Mouse (Mus musculus): Measurements from ENCODE around the gene Stim2. TPM values are rescaled to one million over a fixed set of nuclear protein-coding genes. Genes with fewer than 3 reads are reported as not detected.

Stim2 gene
- total RNA-seq, 2 experiments from 2014 or later: 24.8 to 27.2 TPM

GRCm38 (mm10) chr5:54042013-54042412 is 43.7 kb downstream of the Stim2 start:
- intact Hi-C loops (cut with DNase I): no loop called here
- DNase-seq: no peak

DNA sequence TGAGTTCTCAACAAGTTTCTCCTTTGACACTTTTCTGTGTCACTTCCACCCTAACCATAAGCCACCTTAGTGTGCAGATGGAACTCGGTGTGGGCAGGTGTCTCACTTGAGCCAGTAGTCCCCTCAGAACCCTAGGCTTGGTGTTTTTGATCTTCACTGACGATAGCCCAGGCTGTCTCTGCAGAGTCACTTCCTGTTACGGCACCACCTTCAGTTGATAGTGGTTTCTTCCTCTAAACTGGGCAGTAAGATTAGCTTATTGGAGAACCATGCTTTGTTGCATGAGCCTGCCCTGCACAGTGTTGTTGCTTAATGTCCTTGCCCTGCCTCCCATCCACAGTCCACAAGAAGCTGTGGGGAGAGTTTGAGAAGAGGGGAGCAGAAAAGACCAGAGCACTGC is 47.2 kb downstream of the Stim2 start:
- intact Hi-C loops (cut with DNase I): no loop called here
- no peak for DNase-seq

GRCm38 (mm10) chr5:54046432-54046831 is 48.1 kb downstream of the Stim2 start:
- intact Hi-C loops (cut with DNase I): no loop called here
- no peak for DNase-seq

GRCm38 (mm10) chr5:54049145-54049733 is 50.9 kb downstream of the Stim2 start:
- DNase-seq: no peak
- intact Hi-C loops (cut with DNase I): no loop called here

- intact Hi-C loops (cut with DNase I): loop anchor here (10.0 kb wide), 1 partner anchor 45 kb away; no protein-coding TSS in a partner anchor
- DNase-seq: no peak
Observed at GRCm38 (mm10) chr5:54049940-54050339, 51.6 kb downstream of the Stim2 start.

GRCm38 (mm10) chr5:54051056-54051455 is 52.8 kb downstream of the Stim2 start:
- peak in 1 of 2 experiments; percentile 24 for DNase-seq
- intact Hi-C loops (cut with DNase I): loop anchor here (10.0 kb wide), 1 partner anchor 46 kb away; no protein-coding TSS in a partner anchor

- intact Hi-C loops (cut with DNase I): loop anchor here (10.0 kb wide), 1 partner anchor 47 kb away; no protein-coding TSS in a partner anchor
- DNase-seq: no peak
Observed at GRCm38 (mm10) chr5:54052205-54052604, 53.9 kb downstream of the Stim2 start.

DNA sequence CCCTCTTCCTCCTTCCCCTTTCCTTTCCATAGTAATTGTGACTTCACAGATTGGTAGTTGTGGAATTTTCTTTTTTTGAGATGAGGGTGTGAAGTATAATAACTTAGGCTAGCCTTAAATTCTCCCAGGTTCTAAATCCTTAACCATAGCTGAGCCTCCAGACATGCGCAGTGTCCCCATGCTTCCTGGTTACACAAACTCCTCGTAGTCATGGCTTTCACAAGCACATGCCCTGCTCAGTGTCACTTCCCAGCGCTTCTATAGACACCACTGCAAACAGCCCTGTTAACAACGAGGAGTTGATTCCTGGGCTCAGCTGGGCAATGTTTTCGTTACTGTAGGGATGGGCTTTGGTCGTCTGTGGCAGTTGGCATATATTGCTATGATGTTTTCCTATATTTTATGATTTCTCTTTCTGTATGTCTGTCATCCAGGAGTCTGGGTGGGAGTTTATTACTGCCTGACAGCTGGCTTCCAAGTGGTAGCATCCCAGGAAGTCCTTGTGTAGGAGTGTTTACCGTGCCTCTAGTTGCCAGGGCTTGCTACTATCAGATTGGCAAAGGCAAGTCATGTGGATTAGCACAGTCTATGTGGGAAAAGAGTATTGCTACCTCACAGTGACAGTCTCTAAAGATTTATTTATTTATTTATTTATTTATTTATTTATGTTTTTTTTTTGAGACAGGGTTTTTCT is 55.5 kb downstream of the Stim2 start:
- intact Hi-C loops (cut with DNase I): loop anchor here (10.0 kb wide), 1 partner anchor 49 kb away; no protein-coding TSS in a partner anchor
- no peak for DNase-seq

- no peak for DNase-seq
- intact Hi-C loops (cut with DNase I): loop anchor here (10.0 kb wide), 1 partner anchor 51 kb away; no protein-coding TSS in a partner anchor
Observed at GRCm38 (mm10) chr5:54056266-54056665, 58.0 kb downstream of the Stim2 start.

GRCm38 (mm10) chr5:54059998-54060397 is 61.7 kb downstream of the Stim2 start:
- no peak for DNase-seq
- intact Hi-C loops (cut with DNase I): loop anchor here (10.0 kb wide), 1 partner anchor 55 kb away; no protein-coding TSS in a partner anchor

DNA sequence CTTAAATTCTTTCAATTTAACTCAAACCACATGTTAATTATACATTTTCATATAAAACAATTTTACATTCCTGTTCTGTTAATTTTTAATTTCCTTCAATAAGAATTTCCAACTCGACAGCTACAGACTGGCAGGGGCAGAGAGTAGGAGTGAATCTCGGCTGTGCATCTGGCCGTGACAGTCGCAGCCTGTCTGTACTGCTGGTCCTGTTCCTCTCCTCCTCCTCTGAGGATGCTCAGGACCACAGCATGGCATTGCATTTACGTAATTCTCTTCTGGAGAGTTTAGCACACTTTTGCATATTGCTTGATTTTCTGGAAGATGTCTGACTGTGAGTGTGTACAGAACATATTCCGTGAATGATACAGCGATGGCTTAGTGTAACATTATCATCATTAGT is 63.8 kb downstream of the Stim2 start:
- intact Hi-C loops (cut with DNase I): no loop called here
- DNase-seq: no peak

DNA sequence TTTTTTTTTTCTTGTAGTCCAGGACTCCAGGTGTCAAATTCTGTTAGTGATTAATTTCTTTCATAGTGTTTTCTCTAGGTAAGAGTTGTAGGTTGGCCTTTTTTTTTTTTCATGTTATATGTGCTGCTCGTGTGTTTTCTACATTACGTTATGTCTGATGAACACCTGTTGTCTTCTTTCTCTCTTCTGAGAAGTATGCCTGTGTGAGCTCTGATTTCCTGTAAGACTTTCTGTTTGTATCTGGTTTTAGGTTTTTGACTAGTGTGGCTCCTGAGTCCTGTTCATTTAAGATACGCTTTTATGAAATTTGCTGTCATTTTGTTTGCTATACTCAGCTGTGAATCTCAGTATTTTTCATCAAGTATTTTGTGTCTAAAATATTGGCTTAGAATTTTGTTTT is 69.3 kb downstream of the Stim2 start:
- intact Hi-C loops (cut with DNase I): no loop called here
- DNase-seq: no peak

DNA sequence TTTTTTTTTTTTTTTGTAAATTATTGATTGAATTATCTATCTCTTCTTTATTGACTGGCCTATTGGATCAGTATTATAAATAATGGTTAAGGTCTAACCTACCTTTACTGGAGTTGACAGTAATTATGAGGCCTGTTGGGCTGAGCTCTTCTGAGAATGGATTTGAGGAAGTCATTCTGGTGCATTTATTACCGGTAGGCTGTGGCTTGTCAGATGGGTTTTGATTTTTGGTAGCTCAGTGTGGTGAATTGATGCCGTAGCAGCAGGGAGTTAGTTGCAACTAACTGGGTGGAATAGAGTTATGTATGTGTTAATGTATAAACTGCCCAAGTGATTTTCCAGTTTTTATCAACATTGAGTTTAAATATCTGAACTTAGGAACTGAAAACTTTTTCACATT is 72.2 kb downstream of the Stim2 start:
- intact Hi-C loops (cut with DNase I): no loop called here
- no peak for DNase-seq

- DNase-seq: no peak
- intact Hi-C loops (cut with DNase I): no loop called here
Observed at GRCm38 (mm10) chr5:54071288-54071687, 73.0 kb downstream of the Stim2 start.

DNA sequence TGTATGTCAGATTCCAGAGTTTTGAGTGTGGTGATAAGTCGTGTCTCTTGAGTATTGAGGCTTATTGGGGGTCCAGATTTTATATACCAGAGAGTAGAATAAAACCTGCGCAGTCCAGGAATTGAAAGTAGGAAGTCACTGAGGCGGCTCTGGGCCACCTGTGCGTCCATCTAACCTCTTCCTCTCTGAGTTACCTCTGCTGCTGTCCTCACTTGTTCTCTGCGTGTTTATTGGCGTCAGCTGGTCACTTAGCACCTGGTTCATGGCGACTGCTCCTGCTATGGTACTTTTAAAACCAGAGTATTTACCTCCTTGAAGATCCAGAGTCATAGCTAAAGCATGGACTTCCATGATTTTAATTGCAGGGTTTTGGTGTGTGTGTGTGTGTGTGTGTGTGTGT is 73.4 kb downstream of the Stim2 start:
- intact Hi-C loops (cut with DNase I): no loop called here

DNA sequence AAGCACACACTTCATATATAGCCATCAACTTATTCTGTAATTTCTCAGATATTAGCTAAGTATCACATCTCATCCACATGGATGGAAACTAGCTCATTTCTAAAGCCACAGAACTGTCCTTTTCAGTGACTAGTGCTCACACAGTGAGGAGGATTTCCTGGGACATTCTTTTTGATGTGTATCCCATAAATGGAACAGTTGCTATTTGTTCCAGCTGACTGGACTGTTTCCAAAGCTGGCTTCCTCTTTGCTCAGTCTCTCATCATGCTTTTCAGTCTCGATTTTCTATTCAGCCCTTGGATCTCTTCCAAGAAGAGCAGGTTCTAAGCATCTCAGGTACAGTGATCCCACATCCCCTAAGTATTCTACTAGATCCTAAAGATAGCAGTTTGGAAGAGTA is 75.0 kb downstream of the Stim2 start:
- intact Hi-C loops (cut with DNase I): no loop called here
- DNase-seq: peak; percentile 47 to 50

More for the DNA sequence above, 73.4 kb downstream of the Stim2 start:
- no peak for DNase-seq

GRCm38 (mm10) chr5:54079997-54080396 is 81.7 kb downstream of the Stim2 start:
- intact Hi-C loops (cut with DNase I): no loop called here

GRCm38 (mm10) chr5:54087912-54088311 is 89.6 kb downstream of the Stim2 start:
- intact Hi-C loops (cut with DNase I): no loop called here

More at GRCm38 (mm10) chr5:54079997-54080396, 81.7 kb downstream of the Stim2 start:
- no peak for DNase-seq

DNA sequence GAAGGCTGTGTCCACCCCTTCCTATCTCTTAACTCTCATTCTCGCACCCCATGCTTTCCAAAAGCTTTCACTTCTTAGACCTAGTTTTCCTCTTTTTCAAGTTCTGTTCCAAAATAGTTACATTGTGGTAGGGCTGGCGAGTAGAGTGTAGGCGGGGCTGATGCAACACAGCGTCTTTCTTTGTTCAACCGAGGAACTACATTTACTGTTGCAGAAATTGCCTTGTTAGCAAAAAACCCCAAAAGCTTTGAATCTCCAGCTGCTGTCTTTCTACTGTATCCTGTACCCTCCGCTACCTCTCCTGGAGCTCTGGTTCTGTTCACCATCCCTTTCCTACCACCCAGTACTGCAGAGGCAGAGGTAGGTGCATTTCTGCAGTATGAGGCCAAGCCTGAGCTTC is 99.9 kb downstream of the Stim2 start:
- intact Hi-C loops (cut with DNase I): no loop called here
- peak in 1 of 2 experiments; percentile 21 for DNase-seq

More at GRCm38 (mm10) chr5:54087912-54088311, 89.6 kb downstream of the Stim2 start:
- DNase-seq: no peak

DNA sequence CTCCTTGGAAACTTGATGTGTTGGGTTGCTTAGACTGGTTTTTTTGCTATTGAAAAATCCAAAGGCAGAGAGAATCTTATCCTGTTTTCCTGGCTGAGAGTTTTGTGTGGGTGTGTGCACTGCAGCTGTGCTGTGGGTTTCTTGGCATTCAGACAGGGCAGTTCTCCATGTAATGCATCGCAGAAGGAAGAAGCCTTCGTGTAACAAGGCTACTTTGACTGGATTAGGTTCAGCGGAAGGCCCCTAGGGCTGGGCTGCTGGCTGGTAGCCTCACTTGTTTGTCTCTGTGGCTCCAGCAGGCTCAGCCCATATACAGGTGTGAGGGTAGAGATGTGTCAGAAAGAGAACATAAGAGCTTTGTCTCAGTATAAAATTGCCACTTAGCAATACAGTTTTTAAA is 102.6 kb downstream of the Stim2 start:
- peak; percentile 51 to 55 for DNase-seq
- intact Hi-C loops (cut with DNase I): loop anchor here (2.0 kb wide), 1 partner anchor 102 kb away; the partner anchor contains the start of gene Stim2

GRCm38 (mm10) chr5:54101318-54101717 is 103.0 kb downstream of the Stim2 start:
- DNase-seq: peak in 1 of 2 experiments; percentile 15

GRCm38 (mm10) chr5:54101960-54102359 is 103.7 kb downstream of the Stim2 start:
- intact Hi-C loops (cut with DNase I): loop anchor here (2.0 kb wide), 1 partner anchor 103 kb away; the partner anchor contains the start of gene Stim2
- DNase-seq: no peak

More at GRCm38 (mm10) chr5:54101318-54101717, 103.0 kb downstream of the Stim2 start:
- intact Hi-C loops (cut with DNase I): loop anchor here (2.0 kb wide), 1 partner anchor 103 kb away; the partner anchor contains the start of gene Stim2
